Mouse (Mus musculus) liver, embryonic 16.5 days (tissue): Measurements from ENCODE around the gene Htra2. TPM values are rescaled to one million over a fixed set of nuclear protein-coding genes. Genes with fewer than 3 reads are reported as not detected.

ENCODE experiments used
- ATAC-seq: fragments of 200-750 bp; cut with Nextera tagmentation; 2 replicates; pipeline ENCODE4 v1.8.0; 2017; ENCODE audit warnings: low read depth, mild to moderate bottlenecking, moderate number of reproducible peaks, moderate library complexity
- H3K27ac ChIP-seq: fragments of 300-500 bp; sonication (generic); 2 replicates; pipeline ENCODE4 v1.5.1; 2014; ENCODE audit warnings: mild to moderate bottlenecking, low read length
- H3K27me3 ChIP-seq: fragments of 300-500 bp; sonication (generic); 2 replicates; pipeline ENCODE4 v1.6.1; 2014; ENCODE audit warnings: low read depth, low read length, mixed read lengths; ENCODE audit not compliant: control insufficient read depth, insufficient read depth
- H3K36me3 ChIP-seq: fragments of 300-500 bp; sonication (generic); 2 replicates; pipeline ENCODE4 v1.6.1; 2014; ENCODE audit warnings: mild to moderate bottlenecking; ENCODE audit not compliant: control insufficient read depth, insufficient read depth
- H3K4me1 ChIP-seq: fragments of 300-500 bp; sonication (generic); 2 replicates; pipeline ENCODE4 v1.6.1; 2014; ENCODE audit warnings: low read depth, low read length, mixed read lengths; ENCODE audit not compliant: control insufficient read depth
- H3K4me2 ChIP-seq: fragments of 300-500 bp; sonication (generic); 2 replicates; pipeline ENCODE4 v1.6.1; 2014; ENCODE audit warnings: low read depth, low read length, mixed read lengths
- H3K4me3 ChIP-seq: fragments of 300-500 bp; sonication (generic); 2 replicates; pipeline ENCODE4 v1.5.1; 2014; ENCODE audit warnings: low read depth, mild to moderate bottlenecking, low read length
- H3K9ac ChIP-seq: fragments of 300-500 bp; sonication (generic); 2 replicates; pipeline ENCODE4 v1.6.1; 2014; ENCODE audit warnings: low read depth, low read length
- H3K9me3 ChIP-seq: fragments of 300-500 bp; sonication (generic); replicated peaks from 2 replicates; pipeline ENCODE4 v1.6.1; 2016; ENCODE audit warnings: low read length; ENCODE audit not compliant: control insufficient read depth
- WGBS: fragments of 180-500 bp; shearing (Covaris S2); extraction: QIAGEN DNeasy Blood & Tissue Kit; methylation state at CpG from one replicate; pipeline ENCODE4 v1.1.7; 2014; ENCODE audit not compliant: insufficient replicate concordance; 5-methylcytosine and 5-hydroxymethylcytosine counted together
- polyA plus RNA-seq: library from polyadenylated mRNA; unstranded; fragments of >200 nt; fragmentation: Nextera tagmentation; extraction: Ambion mirVana; gene quantifications from 2 replicates; pipeline ENCODE4 v1.2.1, GENCODE M21; 2015

The Htra2 gene
- polyA plus RNA-seq, 1 experiment from 2014 or later, result 72.0 TPM

- no peak for ATAC-seq
- Histone ChIP-seq H3K36me3 (no peaks in the 10 kb centered on the region), H3K4me2 (no peak overlapping the region), H3K27me3 (no peaks in the 10 kb centered on the region), H3K9ac (no peak overlapping the region), H3K4me3 (no peak overlapping the region), H3K9me3 (no peaks in the 10 kb centered on the region), H3K27ac (peak overlapping the region; percentile 83), H3K4me1 (peaks cover 86% of the 10 kb centered on the region)
- WGBS, result 59% methylated on average over 3 of the region's 3 CpGs
These were observed 36.0 kb downstream of the Htra2 start for GRCm38 (mm10) chr6:83019044-83019443.

DNA sequence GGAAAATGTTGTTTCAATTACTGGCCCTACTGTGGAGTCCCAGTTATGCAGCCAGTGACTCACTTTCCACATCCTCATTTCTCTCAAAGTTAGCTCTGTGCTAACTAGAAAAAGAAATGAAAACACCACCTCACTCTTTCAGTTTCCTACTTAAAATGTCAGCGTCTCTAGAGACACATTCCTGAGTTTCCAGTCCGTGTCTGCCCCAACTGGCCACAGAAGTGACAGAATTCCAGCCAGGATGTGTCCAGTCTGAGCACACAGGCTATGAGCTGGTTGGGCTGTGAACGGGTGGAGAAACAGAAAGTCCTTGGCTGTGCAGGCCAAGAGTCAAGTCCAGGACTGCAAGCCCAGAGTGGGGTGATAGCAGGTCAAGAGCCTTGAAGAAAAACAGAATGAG is 37.9 kb downstream of the Htra2 start:
- H3K36me3 ChIP-seq, result no peaks in the 10 kb centered on the region
- H3K9me3 ChIP-seq, result no peaks in the 10 kb centered on the region
- 70% methylated on average over 3 of the region's 3 CpGs for WGBS
- H3K4me2 ChIP-seq, result no peak overlapping the region
- no peak overlapping the region for H3K4me3 ChIP-seq
- peaks cover 83% of the 10 kb centered on the region for H3K4me1 ChIP-seq
- ATAC-seq, result no peak
- H3K27me3 ChIP-seq, result no peaks in the 10 kb centered on the region
- H3K27ac ChIP-seq, result peak overlapping the region; percentile 76
- no peak overlapping the region for H3K9ac ChIP-seq

DNA sequence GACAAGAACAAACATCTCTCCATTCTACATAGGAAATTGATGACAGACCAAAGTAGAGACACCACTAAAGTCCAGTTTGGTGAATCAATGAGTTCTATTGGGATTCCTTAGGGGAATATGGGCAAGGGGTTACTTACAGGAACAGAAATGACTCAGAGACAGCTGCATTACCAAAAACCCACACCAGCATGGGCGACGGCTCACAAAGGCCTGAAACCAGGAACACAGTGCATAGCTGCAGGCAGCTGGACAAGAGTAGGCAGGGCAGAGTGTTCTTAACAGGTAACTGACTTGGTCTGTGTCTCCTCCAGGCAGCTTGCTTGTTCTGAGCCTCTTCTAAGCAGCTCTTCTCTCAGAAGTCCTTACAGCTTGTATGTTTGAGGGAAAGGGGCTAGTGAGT is 39.3 kb downstream of the Htra2 start:
- Histone ChIP-seq H3K27me3 (no peaks in the 10 kb centered on the region), H3K9me3 (no peaks in the 10 kb centered on the region), H3K4me1 (peaks cover 81% of the 10 kb centered on the region), H3K9ac (peak overlapping the region; percentile 55), H3K27ac (peak overlapping the region; percentile 98), H3K36me3 (no peaks in the 10 kb centered on the region), H3K4me2 (peak overlapping the region; percentile 69), H3K4me3 (peak overlapping the region; percentile 41)
- ATAC-seq, result no peak
- WGBS, result 64% methylated on average over 2 of the region's 2 CpGs

- Histone ChIP-seq H3K9ac (peak overlapping the region; percentile 60), H3K4me3 (peak overlapping the region; percentile 47)
- WGBS, result 16% methylated on average over 12 of the region's 12 CpGs
These were observed 40.3 kb downstream of the Htra2 start for GRCm38 (mm10) chr6:83014482-83015466.

DNA sequence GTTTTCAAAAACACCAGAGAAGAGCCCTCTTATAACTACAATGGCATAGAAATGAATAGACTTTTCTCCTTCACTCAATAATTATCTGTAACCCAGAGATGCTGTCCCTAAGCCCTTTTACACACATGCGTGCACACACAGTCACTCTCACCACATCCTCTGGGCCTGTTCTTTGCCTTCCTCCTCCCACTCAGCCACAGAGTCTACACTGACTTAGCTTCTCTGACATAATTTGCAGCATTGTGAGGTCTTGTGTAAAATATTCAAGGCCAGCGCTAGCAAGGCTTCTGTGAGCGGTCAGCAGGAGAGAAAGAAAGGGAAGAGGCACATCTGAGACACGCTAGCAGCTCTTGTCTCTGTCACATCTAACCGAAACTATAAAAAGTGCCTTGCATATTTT is 41.6 kb downstream of the Htra2 start:
- H3K4me2 ChIP-seq, result peak overlapping the region; percentile 69
- no peaks in the 10 kb centered on the region for H3K9me3 ChIP-seq
- 37% methylated on average over 5 of the region's 5 CpGs for WGBS
- no peak for ATAC-seq
- peak overlapping the region; percentile 98 for H3K27ac ChIP-seq
- H3K4me1 ChIP-seq, result peaks cover 70% of the 10 kb centered on the region
- H3K4me3 ChIP-seq, result 0 out of 2 replicates have a peak overlapping the region, but pooled peaks have one; percentile 6
- H3K36me3 ChIP-seq, result no peaks in the 10 kb centered on the region
- peak overlapping the region; percentile 60 for H3K9ac ChIP-seq
- no peaks in the 10 kb centered on the region for H3K27me3 ChIP-seq

More at GRCm38 (mm10) chr6:83014482-83015466, 40.3 kb downstream of the Htra2 start:
- H3K36me3 ChIP-seq, result no peaks in the 10 kb centered on the region
- H3K9me3 ChIP-seq, result no peaks in the 10 kb centered on the region
- H3K27me3 ChIP-seq, result no peaks in the 10 kb centered on the region
- peak overlapping the region; percentile 69 for H3K4me2 ChIP-seq
- peak overlapping the region; percentile 98 for H3K27ac ChIP-seq
- H3K4me1 ChIP-seq, result peaks cover 81% of the 10 kb centered on the region
- ATAC-seq, result peak; percentile 96

DNA sequence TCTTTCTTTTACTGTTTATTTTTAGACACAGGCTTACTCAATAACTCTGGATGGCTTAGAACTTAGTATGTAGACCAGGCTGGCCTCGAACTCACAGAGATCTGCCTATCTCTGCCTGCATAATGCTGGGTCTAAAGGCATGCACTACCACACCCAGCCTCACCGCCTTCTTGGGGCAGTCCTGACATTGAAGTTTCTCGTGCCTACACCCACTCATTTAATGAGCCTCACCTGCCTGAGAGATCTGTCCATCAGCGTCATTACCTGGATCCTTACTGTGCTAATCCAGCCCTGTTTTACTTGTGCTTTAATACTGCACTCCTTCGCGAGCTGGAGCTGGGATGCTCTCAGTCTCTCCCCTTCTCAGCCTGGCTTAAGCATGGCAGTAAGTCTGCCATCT is 43.3 kb downstream of the Htra2 start:
- no peak overlapping the region for H3K4me3 ChIP-seq
- WGBS, result 51% methylated on average over 6 of the region's 6 CpGs
- no peak overlapping the region for H3K9ac ChIP-seq
- no peaks in the 10 kb centered on the region for H3K36me3 ChIP-seq
- no peak for ATAC-seq
- H3K27me3 ChIP-seq, result no peaks in the 10 kb centered on the region
- H3K27ac ChIP-seq, result peak overlapping the region; percentile 98
- H3K4me1 ChIP-seq, result peaks cover 57% of the 10 kb centered on the region
- no peak overlapping the region for H3K4me2 ChIP-seq
- no peaks in the 10 kb centered on the region for H3K9me3 ChIP-seq

GRCm38 (mm10) chr6:83011255-83011654 is 43.8 kb downstream of the Htra2 start:
- no peak overlapping the region for H3K9ac ChIP-seq
- ATAC-seq, result no peak
- 67% methylated on average over 7 of the region's 7 CpGs for WGBS
- peak overlapping the region; percentile 49; the same call in 1 of the 2 replicates for H3K27ac ChIP-seq
- H3K4me2 ChIP-seq, result no peak overlapping the region
- H3K27me3 ChIP-seq, result no peaks in the 10 kb centered on the region
- H3K36me3 ChIP-seq, result no peaks in the 10 kb centered on the region
- H3K4me1 ChIP-seq, result peaks cover 55% of the 10 kb centered on the region
- no peaks in the 10 kb centered on the region for H3K9me3 ChIP-seq
- H3K4me3 ChIP-seq, result no peak overlapping the region

GRCm38 (mm10) chr6:83010010-83010409 is 45.1 kb downstream of the Htra2 start:
- Histone ChIP-seq H3K27me3 (no peaks in the 10 kb centered on the region), H3K36me3 (no peaks in the 10 kb centered on the region), H3K9ac (peak overlapping the region; percentile 54), H3K4me1 (peaks cover 48% of the 10 kb centered on the region), H3K27ac (peak overlapping the region; percentile 76), H3K4me3 (peak overlapping the region; percentile 32), H3K9me3 (no peaks in the 10 kb centered on the region), H3K4me2 (peak overlapping the region; percentile 45)
- WGBS, result 15% methylated on average over 7 of the region's 7 CpGs
- ATAC-seq, result no peak

GRCm38 (mm10) chr6:83008659-83009058 is 46.4 kb downstream of the Htra2 start:
- no peaks in the 10 kb centered on the region for H3K36me3 ChIP-seq
- no peak overlapping the region for H3K4me3 ChIP-seq
- WGBS, result 30% methylated on average over 3 of the region's 3 CpGs
- no peaks in the 10 kb centered on the region for H3K9me3 ChIP-seq
- H3K9ac ChIP-seq, result no peak overlapping the region
- no peak for ATAC-seq
- H3K27ac ChIP-seq, result peak overlapping the region; percentile 54
- H3K27me3 ChIP-seq, result no peaks in the 10 kb centered on the region
- H3K4me2 ChIP-seq, result no peak overlapping the region
- H3K4me1 ChIP-seq, result peaks cover 50% of the 10 kb centered on the region
